Mouse (Mus musculus) limb, embryonic 15.5 days (tissue): Measurements from ENCODE around the gene Rnaseh2c. TPM values are rescaled to one million over a fixed set of nuclear protein-coding genes. Genes with fewer than 3 reads are reported as not detected.
A peak's percentile ranks its signal among the peaks of the same experiment; 100 is the strongest.

Source experiments
- ATAC-seq: fragments of 200-750 bp; cut with Nextera tagmentation; 2 replicates; pipeline ENCODE4 v1.8.0; 2017; ENCODE audit warnings: low read depth, moderate TSS enrichment; ENCODE audit not compliant: insufficient number of reproducible peaks, low FRiP score, low TSS enrichment
- H3K27ac ChIP-seq: fragments of 300-500 bp; sonication (generic); 2 replicates; pipeline ENCODE4 v1.5.1; 2015; ENCODE audit warnings: moderate library complexity, mild to moderate bottlenecking, inconsistent platforms
- H3K27me3 ChIP-seq: fragments of 300-500 bp; sonication (generic); 2 replicates; pipeline ENCODE4 v1.6.1; 2015; ENCODE audit warnings: inconsistent platforms
- H3K36me3 ChIP-seq: fragments of 300-500 bp; sonication (generic); 2 replicates; pipeline ENCODE4 v1.6.1; 2015; ENCODE audit warnings: inconsistent platforms
- H3K4me1 ChIP-seq: fragments of 300-500 bp; sonication (generic); 2 replicates; pipeline ENCODE4 v1.6.1; 2015; ENCODE audit warnings: inconsistent platforms
- H3K4me2 ChIP-seq: fragments of 300-500 bp; sonication (generic); 2 replicates; pipeline ENCODE4 v1.6.1; 2015; ENCODE audit warnings: mild to moderate bottlenecking, inconsistent platforms
- H3K4me3 ChIP-seq: fragments of 300-500 bp; sonication (generic); 2 replicates; pipeline ENCODE4 v1.5.1; 2015; ENCODE audit warnings: mild to moderate bottlenecking, inconsistent platforms
- H3K9ac ChIP-seq: fragments of 300-500 bp; sonication (generic); 2 replicates; pipeline ENCODE4 v1.6.1; 2015; ENCODE audit warnings: inconsistent platforms
- H3K9me3 ChIP-seq: fragments of 300-500 bp; sonication (generic); 2 replicates; pipeline ENCODE4 v1.6.1; 2016; ENCODE audit warnings: inconsistent platforms
- WGBS: fragments of 180-500 bp; shearing (Covaris S2); methylation state at CpG from one replicate; pipeline ENCODE4 v1.1.7; 2015; 5-methylcytosine and 5-hydroxymethylcytosine counted together
- polyA plus RNA-seq: library from polyadenylated mRNA; unstranded; fragments of >200 nt; fragmentation: Nextera tagmentation; extraction: Ambion mirVana; gene quantifications from 2 replicates; pipeline ENCODE4 v1.2.1, GENCODE M21; 2015

The Rnaseh2c gene
- polyA plus RNA-seq, 1 experiment from 2014 or later = 115 TPM

- Histone ChIP-seq H3K4me1 (no peaks in the 10 kb centered on the region), H3K36me3 (no peaks in the 10 kb centered on the region), H3K9me3 (no peaks in the 10 kb centered on the region), H3K9ac (no peak overlapping the region), H3K4me2 (no peak overlapping the region), H3K27me3 (no peaks in the 10 kb centered on the region), H3K27ac (no peak overlapping the region), H3K4me3 (no peak overlapping the region)
- 81% methylated on average over 6 of the region's 6 CpGs for WGBS
- no peak for ATAC-seq
Observed at GRCm38 (mm10) chr19:5580776-5581175, 20.9 kb upstream of the Rnaseh2c start.

- H3K27ac ChIP-seq = no peak overlapping the region
- no peaks in the 10 kb centered on the region for H3K4me1 ChIP-seq
- H3K4me3 ChIP-seq = no peak overlapping the region
- no peak overlapping the region for H3K9ac ChIP-seq
- H3K4me2 ChIP-seq = no peak overlapping the region
- no peak for ATAC-seq
- WGBS = 80% methylated on average over 2 of the region's 2 CpGs
- H3K27me3 ChIP-seq = no peaks in the 10 kb centered on the region
- no peaks in the 10 kb centered on the region for H3K36me3 ChIP-seq
- H3K9me3 ChIP-seq = no peaks in the 10 kb centered on the region
Observed at GRCm38 (mm10) chr19:5581995-5582394, 19.7 kb upstream of the Rnaseh2c start.

GRCm38 (mm10) chr19:5589159-5589558 lies 12.5 kb upstream of the Rnaseh2c start:
- Histone ChIP-seq H3K9me3 (no peaks in the 10 kb centered on the region), H3K27me3 (no peaks in the 10 kb centered on the region), H3K9ac (no peak overlapping the region), H3K4me3 (no peak overlapping the region), H3K4me1 (no peaks in the 10 kb centered on the region), H3K27ac (no peak overlapping the region), H3K4me2 (no peak overlapping the region), H3K36me3 (no peaks in the 10 kb centered on the region)
- no peak for ATAC-seq
- 70% methylated on average over 9 of the region's 9 CpGs for WGBS

DNA sequence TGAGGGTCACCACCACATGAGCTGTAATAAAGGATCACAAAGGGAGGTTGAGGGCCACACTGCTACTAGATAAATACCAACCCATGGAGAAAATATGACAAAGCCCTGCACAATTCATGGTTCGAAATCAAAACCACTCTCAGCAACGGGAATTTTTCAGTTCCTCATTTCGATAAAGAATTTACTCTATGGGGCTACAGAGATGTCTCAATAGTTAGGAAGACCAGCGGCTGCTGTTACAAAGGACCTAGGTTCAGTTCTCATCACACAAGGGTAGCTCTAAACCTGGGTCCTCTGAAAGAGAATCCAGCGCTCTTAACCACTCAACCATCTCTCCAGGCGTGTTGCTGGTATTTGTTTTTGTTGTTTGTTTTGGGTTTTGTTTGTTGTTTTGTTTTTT lies 9.8 kb upstream of the Rnaseh2c start:
- no peaks in the 10 kb centered on the region for H3K4me1 ChIP-seq
- H3K9me3 ChIP-seq = no peaks in the 10 kb centered on the region
- no peaks in the 10 kb centered on the region for H3K27me3 ChIP-seq
- H3K4me3 ChIP-seq = no peak overlapping the region
- H3K9ac ChIP-seq = no peak overlapping the region
- H3K4me2 ChIP-seq = no peak overlapping the region
- ATAC-seq = no peak
- H3K27ac ChIP-seq = no peak overlapping the region
- H3K36me3 ChIP-seq = no peaks in the 10 kb centered on the region
- 88% methylated on average over 6 of the region's 6 CpGs for WGBS

DNA sequence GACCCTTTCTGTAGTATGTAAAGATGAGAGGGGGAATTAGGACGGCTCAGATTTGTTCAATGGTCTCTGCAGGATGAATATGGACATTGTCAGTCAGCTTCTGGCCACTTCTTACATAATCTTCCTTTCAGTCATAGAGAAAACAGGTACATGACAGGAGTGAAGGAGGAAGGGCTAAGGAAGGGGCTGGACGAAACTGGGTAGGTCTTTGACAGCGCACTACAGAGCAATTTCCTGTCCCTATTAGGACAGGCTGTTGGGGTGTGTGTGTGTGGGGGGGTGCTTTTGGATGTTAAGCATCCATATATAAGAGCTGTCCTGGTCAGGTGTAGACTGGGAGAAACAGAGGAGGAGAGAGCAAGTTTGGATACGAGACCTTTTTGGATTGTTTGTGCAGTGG lies 2.4 kb upstream of the Rnaseh2c start:
- Histone ChIP-seq H3K4me2 (no peak overlapping the region), H3K27ac (no peak overlapping the region), H3K36me3 (peaks cover 13% of the 10 kb centered on the region), H3K9me3 (no peaks in the 10 kb centered on the region), H3K4me1 (peaks cover 21% of the 10 kb centered on the region), H3K4me3 (no peak overlapping the region), H3K9ac (no peak overlapping the region), H3K27me3 (no peaks in the 10 kb centered on the region)
- no peak for ATAC-seq
- 82% methylated on average over 4 of the region's 4 CpGs for WGBS

- Histone ChIP-seq H3K4me3 (no peak overlapping the region), H3K9ac (no peak overlapping the region), H3K4me1 (peaks cover 29% of the 10 kb centered on the region), H3K27ac (no peak overlapping the region), H3K9me3 (no peaks in the 10 kb centered on the region), H3K27me3 (no peaks in the 10 kb centered on the region), H3K4me2 (no peak overlapping the region), H3K36me3 (peaks cover 57% of the 10 kb centered on the region)
- ATAC-seq = no peak
- WGBS = 77% methylated on average over 7 of the region's 7 CpGs
Observed at GRCm38 (mm10) chr19:5603664-5604063, 2.0 kb downstream of the Rnaseh2c start.

GRCm38 (mm10) chr19:5605126-5605525 lies 3.5 kb downstream of the Rnaseh2c start:
- 91% methylated on average over 7 of the region's 7 CpGs for WGBS
- H3K9ac ChIP-seq = no peak overlapping the region
- no peaks in the 10 kb centered on the region for H3K9me3 ChIP-seq
- peaks cover 60% of the 10 kb centered on the region for H3K36me3 ChIP-seq
- no peak overlapping the region for H3K27ac ChIP-seq
- no peak for ATAC-seq
- H3K4me3 ChIP-seq = no peak overlapping the region
- no peaks in the 10 kb centered on the region for H3K27me3 ChIP-seq
- H3K4me1 ChIP-seq = peaks cover 38% of the 10 kb centered on the region
- H3K4me2 ChIP-seq = no peak overlapping the region

DNA sequence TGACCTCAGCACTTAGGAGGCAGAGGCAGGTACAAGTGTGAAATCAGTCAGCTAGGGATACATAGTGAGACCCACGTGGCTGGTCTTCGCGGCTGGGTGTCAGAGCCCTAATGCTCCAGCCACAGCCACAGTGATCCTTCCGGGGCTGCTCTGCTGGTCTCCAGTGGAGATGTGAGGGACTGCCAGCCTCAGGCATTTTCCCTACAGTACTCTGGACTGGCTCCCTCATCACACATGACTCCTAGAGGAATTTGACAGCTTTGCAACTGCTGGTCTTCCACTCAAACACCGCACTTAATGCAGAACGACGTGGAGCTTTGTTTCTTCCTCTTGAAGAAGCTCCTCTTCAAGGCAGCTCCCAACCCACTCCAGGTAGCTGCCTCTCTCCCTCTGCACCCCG lies 4.5 kb downstream of the Rnaseh2c start:
- no peaks in the 10 kb centered on the region for H3K9me3 ChIP-seq
- no peaks in the 10 kb centered on the region for H3K27me3 ChIP-seq
- no peak for ATAC-seq
- no peak overlapping the region for H3K9ac ChIP-seq
- peaks cover 44% of the 10 kb centered on the region for H3K4me1 ChIP-seq
- H3K36me3 ChIP-seq = peaks cover 60% of the 10 kb centered on the region
- no peak overlapping the region for H3K4me3 ChIP-seq
- WGBS = 83% methylated on average over 8 of the region's 8 CpGs
- no peak overlapping the region for H3K4me2 ChIP-seq
- H3K27ac ChIP-seq = no peak overlapping the region

- H3K27ac ChIP-seq = no peak overlapping the region
- no peaks in the 10 kb centered on the region for H3K9me3 ChIP-seq
- peaks cover 36% of the 10 kb centered on the region for H3K4me1 ChIP-seq
- peaks cover 60% of the 10 kb centered on the region for H3K36me3 ChIP-seq
- WGBS = 91% methylated on average over 26 of the region's 26 CpGs
- no peak overlapping the region for H3K4me2 ChIP-seq
- no peak for ATAC-seq
- no peaks in the 10 kb centered on the region for H3K27me3 ChIP-seq
- H3K9ac ChIP-seq = no peak overlapping the region
- no peak overlapping the region for H3K4me3 ChIP-seq
Observed at GRCm38 (mm10) chr19:5607705-5608410, 6.2 kb downstream of the Rnaseh2c start.

GRCm38 (mm10) chr19:5608707-5609106 lies 7.0 kb downstream of the Rnaseh2c start:
- H3K4me3 ChIP-seq = peak overlapping the region; percentile 69
- whole genome bisulfite sequencing = 95% methylated on average over 13 of the region's 13 CpGs
- no peaks in the 10 kb centered on the region for H3K9me3 ChIP-seq
- H3K27me3 ChIP-seq = no peaks in the 10 kb centered on the region
- H3K36me3 ChIP-seq = peaks cover 52% of the 10 kb centered on the region
- H3K9ac ChIP-seq = peak overlapping the region; percentile 69; the same call in 1 of the 2 replicates
- H3K4me2 ChIP-seq = peak overlapping the region; percentile 75
- peaks cover 28% of the 10 kb centered on the region for H3K4me1 ChIP-seq
- no peak for ATAC-seq
- H3K27ac ChIP-seq = peak overlapping the region; percentile 99; the same call in 1 of the 2 replicates

DNA sequence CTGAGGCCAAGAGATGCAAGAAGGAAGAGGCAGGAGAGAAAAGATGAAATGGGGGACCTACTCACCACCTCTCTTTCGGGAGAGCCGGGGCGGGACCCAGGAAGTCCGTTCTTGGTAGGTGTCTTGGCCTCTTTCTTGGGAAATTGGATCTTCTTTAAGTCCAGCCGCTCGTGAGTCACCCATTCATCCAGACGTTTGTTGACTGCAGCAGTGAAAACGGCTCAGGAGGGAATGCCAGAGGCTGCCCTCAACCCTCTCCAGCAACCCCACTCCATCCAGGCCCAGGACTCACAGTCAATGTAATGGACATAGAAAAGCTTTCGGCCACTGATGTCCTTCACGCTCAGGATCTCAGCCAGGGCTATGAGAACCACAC lies 7.5 kb downstream of the Rnaseh2c start:
- Histone ChIP-seq H3K27ac (peak overlapping the region; percentile 99), H3K9ac (peak overlapping the region; percentile 69), H3K36me3 (peaks cover 48% of the 10 kb centered on the region), H3K9me3 (no peaks in the 10 kb centered on the region), H3K27me3 (no peaks in the 10 kb centered on the region), H3K4me1 (peaks cover 23% of the 10 kb centered on the region), H3K4me3 (peak overlapping the region; percentile 69), H3K4me2 (peak overlapping the region; percentile 75)
- WGBS = 46% methylated on average over 10 of the region's 10 CpGs
- ATAC-seq = no peak

DNA sequence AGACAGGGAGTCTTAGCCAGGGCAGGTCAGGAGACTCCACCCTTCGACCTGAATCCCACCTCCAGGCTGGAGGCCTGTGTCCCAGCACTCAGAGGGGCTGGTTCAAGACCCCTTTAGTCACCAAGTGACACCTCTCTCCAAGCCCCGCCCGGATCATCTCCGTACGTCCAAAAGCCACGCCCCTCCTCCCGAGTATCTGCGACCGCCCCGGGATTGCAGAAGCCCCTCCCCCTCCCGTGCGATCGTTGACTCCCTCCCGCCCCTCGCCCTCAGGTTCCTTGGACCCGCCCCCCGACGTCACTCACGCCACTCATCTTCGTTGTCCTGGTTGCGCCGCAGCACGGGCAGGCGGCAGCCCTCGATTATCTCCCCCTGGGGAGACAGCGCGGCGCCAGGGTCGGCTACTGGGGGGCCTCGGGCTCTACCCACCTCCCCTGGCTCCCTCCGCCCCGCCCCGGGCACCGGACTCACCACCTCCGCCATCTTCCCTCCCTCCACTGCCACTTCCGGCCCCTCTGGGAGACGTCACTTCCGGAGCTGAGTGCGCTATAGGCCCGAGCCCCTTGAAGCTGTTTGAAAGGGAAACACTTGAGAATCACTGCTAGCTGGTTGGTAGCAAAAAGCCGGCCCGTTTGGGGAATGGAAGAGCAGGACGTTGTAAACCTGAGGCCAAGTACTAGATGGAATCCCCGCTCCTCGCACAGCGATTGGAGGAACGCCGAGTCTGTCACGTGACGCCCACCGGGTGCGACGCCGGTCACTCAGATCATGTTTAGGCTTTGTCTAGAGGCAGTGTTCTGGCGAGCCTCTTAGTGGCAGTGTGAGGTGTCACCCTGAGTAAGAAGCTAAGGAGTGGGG lies 8.1 kb downstream of the Rnaseh2c start, which contains the start of gene Kat5:
Kat5 (minus strand) TSS at position 691 of the 858 bp plus-strand sequence.
- peak; percentile 88 for ATAC-seq
- Histone ChIP-seq H3K27ac (peak within 1 kb of the TSS; percentile 99), H3K9ac (peak within 1 kb of the TSS; percentile 69), H3K36me3 (peaks cover 41% of the 10 kb centered on the region), H3K4me1 (peaks cover 23% of the 10 kb centered on the region), H3K27me3 (no peaks in the 10 kb centered on the region), H3K9me3 (no peaks in the 10 kb centered on the region), H3K4me3 (peak within 1 kb of the TSS; percentile 69), H3K4me2 (peak within 1 kb of the TSS; percentile 75)
- WGBS = 2% methylated on average over 55 of the region's 55 CpGs
